Mouse (Mus musculus) erythroblast, embryonic 14.5 days (primary cell): ENCODE measurements around the gene Icam5.

ENCODE experiments used
- GATA1 ChIP-seq: IDR thresholded peaks from 2 replicates; pipeline ENCODE4 v1.6.1; 2012; ENCODE audit warnings: low read length, inconsistent platforms, mixed read lengths
- TAL1 ChIP-seq: IDR thresholded peaks from 3 replicates; pipeline ENCODE4 v1.6.1; 2012; ENCODE audit warnings: low read length, inconsistent platforms, mixed read lengths

DNA sequence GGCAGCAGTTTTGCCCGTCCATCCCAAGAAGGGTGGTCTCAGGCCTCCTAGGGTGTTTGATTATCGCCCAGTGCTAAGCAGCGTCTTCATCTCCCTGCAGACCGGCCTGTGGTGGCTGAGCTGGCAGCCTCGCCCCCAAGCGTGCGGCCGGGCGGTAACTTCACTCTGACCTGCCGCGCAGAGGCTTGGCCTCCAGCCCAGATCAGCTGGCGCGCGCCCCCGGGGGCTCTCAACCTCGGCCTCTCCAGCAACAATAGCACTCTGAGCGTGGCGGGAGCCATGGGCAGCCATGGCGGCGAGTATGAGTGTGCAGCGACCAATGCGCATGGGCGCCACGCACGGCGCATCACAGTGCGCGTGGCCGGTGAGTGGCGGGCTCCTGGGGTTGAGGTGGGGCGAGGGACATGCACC lies 5.6 kb downstream of the Icam5 start:
- TF ChIP-seq TAL1 (no peak), GATA1 (no peak)
